Mouse (Mus musculus): Measurements from ENCODE around the gene Kcnk3.

The Kcnk3 gene

DNA sequence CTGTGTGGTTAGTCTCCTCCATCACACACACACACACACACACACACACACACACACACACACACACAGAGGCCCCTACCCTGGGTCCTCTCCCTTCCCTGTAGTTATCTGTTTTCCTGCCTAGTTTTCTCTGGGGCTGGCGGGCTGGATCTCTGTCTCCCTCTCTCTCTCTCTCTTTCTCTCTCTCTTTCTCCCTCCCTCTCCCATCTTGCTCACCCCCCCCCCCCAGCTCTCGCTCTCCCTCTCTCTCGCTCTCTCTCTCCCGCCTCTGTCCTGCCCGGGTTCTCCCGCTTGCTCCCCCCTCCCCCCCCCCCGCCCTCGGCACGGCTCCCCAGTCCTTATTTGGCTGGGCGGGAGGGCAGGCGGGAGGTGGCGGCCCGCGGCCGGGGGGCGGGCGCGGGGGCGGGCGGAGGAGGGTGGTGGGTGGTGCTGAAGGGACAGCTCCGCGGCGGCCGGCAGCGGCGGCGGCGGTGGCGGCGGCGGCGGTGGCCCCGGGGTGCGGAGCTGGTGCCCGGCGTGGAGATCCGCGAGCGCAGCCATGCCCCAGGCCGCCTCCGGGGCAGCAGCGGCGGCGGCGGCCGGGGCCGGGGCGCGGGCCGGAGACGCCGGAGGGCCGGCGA is at the start of gene Kcnk3:
Gene Kcnk3, plus strand, starts transcription at position 490 of the 620 bp plus-strand sequence.
- peak; percentile 52 for DNase-seq

- DNase-seq = peak; percentile 10
Observed at GRCm38 (mm10) chr5:30545698-30546097, 42.3 kb upstream of the Kcnk3 start, which contains the start of gene Cib4. Gene Cib4 (minus strand): TSS chr5:30545836.

- DNase-seq = no peak
Observed at GRCm38 (mm10) chr5:30548681-30549080, 39.3 kb upstream of the Kcnk3 start.

- DNase-seq = peak; percentile 6
Observed at GRCm38 (mm10) chr5:30550334-30551021, 37.5 kb upstream of the Kcnk3 start.

DNA sequence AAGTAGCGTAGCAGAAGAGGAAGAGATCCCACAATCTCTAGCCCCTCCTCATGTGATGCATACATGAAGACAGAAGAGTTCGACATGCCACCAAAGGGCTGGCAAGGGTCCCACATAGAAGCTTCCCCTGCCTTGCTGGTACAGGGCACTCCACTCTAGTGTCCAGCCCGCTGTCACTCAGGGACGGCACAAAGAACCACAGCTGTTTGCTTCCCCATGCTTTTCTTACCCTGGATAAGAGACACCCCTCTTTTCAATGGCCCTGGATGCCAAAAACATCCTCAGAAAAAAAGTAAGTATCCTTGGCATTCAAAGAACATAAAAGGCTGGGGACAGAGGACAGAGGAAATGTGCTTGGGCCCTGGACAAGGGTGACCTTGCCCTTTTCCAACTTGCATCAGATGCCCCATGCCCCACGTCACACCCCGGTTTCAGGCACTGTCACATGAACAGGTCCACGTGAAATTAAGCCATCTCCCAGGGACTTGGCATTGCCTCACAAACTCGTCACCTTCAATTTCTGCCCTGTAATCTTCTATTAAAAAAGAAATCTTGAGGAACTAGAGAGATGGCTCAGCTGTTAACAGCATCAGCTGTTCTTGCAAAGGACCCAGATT is 36.8 kb upstream of the Kcnk3 start:
- DNase-seq = no peak

DNA sequence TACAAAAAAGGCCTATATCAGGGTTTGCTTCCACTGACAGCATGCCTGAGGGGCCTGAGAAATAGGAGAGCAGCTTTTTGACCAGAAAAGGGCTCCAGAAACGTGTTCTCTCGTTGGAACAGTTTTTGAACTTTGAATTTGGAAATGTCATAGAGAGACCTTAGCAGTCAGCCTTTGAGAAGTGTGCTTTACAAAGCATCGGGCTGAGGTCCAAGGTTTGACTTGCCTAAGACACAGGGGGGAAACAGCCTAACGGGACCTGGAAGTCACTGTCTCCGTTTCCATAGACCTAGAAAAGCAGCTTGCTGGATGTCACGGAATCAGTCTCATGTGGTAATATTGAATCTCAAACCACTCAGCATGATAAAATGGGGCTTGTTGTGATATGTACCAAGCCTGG is 36.0 kb upstream of the Kcnk3 start:
- DNase-seq = no peak

DNA sequence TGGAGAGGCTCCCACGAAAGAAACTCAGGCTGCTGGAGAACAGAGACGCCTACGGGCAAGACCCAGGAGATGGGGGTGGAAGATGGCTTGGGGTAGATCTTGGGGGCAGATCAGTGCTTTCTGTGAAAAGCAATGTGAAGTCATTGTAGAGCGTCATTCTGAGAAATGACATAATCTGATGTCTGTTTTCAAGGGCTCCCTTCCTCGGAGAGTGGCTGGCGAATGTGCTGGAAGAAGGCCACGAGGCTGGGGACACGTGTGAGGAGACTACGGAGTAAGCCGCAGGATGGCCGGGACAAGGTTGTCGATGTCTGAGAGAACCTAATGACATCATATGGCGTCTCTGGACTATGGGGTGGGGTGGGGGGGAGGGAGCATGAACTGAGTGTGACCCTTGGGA is 34.0 kb upstream of the Kcnk3 start:
- DNase-seq = no peak

DNA sequence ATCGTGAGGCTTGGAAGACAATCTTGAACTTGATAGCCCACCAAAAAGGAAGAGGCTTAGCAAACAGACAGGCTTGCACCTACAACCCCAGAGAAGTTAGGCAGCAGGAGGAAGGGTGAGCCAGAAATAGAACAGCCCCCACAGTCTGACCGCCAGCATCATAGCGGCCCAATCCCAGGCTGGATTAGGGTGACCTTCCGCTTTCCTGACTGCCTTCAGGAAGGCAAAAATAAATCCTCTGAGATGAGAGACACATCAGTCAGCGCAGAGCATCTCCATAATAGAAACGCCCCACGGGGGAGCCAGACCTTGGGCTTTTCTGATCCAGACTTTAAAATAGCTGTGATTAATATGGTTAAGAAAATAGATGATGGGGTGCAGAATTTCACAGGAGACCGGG is 33.0 kb upstream of the Kcnk3 start:
- DNase-seq = no peak

DNA sequence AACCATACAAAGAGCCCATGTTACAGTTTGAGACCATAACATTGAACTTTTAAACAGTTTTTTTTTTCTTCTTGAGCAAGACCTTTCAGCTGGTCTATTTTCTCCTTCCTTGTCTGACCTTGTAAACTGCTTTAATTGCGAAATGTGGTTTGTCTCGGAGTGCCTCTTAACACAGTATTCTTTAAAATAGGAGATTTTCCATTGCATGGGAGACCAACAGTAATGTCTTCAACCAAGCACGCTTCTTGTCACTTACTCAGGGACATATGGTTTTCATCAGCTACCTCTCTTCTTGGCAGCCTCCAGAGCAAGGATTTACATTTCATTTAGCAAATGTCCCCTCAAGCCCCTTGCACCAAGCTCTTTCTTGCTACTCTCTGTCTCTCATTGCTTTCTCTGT is 31.7 kb upstream of the Kcnk3 start:
- DNase-seq = no peak

- DNase-seq = no peak
Observed at GRCm38 (mm10) chr5:30559421-30559820, 28.5 kb upstream of the Kcnk3 start.

GRCm38 (mm10) chr5:30559986-30560493 is 27.9 kb upstream of the Kcnk3 start:
- no peak for DNase-seq

- DNase-seq = no peak
Observed at GRCm38 (mm10) chr5:30568479-30568878, 19.5 kb upstream of the Kcnk3 start.

DNA sequence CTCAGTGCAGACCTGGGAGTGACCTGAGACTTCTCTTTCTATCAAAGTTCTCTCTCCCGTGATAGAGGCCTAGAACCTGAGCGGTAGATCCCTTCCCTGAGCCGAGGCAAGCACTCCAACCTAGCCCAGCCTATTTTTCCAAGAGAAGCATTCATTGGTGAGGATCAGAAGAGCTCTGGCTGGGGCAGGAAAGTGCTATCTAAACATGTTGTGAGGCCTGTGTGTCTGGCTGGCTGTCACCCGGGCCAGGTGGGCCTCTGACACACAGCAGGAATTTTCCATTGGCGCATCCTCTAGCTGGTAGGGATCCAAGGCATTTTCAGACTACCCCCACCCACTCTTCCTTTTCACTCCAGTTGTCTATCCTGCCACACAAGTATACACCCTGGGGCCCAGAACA is 16.1 kb upstream of the Kcnk3 start:
- no peak for DNase-seq

DNA sequence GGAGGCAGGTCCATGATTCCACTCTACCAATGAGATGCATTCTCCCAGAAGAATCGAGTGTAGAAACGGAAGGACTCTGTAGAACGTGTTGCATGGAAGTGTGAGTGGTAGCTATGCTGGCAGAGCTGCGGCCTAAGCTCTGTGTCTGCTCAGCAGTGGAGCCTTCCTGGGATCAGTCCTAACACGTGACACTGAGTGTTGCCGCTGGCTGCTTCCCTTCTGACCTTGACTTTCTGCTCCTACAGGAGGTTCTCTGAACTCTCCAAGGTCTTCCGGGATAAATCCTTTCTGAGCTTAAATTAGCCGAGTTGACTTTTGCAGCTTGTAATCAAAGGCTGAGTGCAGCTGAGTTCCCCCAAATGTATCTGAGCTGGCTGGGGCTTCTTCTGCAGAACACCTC is 13.6 kb upstream of the Kcnk3 start:
- DNase-seq = no peak

DNA sequence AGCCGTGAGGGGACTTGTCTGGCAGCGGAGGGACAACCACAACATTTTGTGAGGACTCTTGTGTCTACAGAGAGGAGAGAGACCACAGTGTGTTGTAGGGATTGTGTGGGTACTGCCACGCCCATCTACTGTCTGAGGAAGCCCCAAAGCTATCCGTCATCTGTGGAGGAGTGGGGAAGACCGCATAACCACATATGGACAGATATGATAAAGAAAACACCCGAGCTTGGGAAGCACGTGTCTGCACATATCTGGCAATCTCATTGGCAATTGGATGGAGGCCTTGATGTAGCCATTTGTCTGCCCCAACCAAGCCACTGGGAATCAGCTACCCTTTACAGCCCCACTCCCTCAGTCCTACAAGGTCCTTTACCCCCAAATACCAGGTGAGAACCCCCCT is 11.7 kb upstream of the Kcnk3 start:
- no peak for DNase-seq

DNA sequence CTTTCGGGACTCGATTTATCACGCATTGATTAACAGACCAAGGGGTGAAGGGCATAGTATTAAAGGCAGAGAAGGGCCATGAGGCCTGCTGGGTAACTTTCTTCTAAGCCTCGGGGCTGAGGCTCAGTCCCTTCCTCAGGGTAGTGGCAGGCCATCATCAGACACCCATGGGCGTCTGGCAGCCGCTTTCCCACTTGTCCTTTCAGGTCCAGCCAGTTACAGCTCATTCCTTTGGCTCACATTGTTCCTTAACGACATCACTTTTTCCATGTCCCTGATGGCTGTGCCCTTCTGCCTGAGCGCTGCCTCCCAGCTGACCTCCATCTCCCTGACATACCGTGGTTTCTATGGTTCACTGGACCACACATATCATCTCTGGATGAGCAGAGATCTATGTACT is 10.7 kb upstream of the Kcnk3 start:
- no peak for DNase-seq

- no peak for DNase-seq
Observed at GRCm38 (mm10) chr5:30577654-30578310, 10.2 kb upstream of the Kcnk3 start.

DNA sequence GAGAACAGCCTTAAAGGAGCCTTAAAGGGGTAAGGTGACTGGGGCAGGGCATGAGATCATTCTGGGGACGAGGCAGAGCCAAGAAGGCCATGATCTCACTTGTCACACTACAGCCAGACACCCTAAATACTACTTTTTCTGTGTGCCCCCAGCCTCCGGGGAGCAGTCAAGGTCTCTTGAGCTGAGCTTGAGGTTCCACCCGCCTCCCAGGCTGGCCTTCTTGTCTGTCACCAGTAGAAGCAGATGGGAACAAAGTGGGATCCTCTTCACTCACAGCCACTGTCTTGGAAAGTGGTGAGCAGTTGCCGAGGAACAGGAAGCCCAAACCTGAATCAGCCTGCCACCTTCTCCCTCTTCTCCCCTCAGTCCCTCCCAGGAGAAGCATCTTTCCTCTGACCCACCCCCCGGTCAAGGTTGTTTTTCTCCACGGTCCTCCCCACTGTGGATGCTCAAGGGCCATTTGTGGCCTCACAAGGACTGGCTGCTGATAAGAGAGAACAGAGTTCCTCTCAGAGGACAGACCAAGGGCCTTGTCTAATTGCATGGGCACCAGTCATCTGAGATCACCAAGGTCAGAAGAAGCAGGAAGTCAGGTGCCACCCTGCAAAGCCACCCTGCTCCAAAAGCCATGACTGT is 9.4 kb upstream of the Kcnk3 start:
- DNase-seq = no peak

DNA sequence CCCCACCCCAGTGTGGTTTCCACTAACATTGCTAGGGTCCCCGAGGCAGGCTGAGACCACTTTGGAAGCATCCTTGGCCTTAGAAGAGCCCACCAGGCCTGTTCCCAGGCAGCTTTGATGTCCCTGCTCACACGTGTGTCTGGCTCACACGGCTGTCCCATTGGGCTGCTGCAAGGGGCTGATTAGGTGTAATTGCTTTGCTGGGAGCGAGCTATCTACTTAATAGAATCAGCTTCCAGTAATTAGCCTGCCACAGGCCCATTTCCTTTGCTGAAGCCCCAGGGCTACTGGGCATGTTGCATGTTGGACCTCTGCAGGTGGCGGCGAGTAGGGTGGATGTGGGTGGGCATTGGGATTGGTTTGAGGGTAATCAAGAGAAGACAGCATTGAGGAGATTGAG is 7.2 kb upstream of the Kcnk3 start:
- no peak for DNase-seq

DNA sequence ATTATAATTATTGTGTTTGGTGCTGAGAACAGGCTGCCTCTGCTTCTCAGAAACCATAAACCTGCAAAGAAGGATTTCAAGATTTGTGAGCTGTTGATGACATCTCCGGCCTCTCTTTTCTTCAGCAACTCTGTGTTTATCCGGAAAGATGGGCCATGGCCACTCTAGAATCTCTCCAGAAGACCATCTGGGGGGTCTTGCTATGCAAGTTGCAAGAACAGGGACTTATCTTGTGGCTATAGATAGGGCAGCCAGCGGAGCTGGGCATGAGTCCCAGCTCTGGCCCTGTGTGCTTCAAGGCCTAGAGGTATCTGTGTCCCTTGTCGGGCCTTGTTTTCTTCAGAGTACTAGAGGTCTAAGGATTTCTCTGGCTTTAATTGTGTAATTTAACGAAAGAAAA is 6.0 kb upstream of the Kcnk3 start:
- no peak for DNase-seq

DNA sequence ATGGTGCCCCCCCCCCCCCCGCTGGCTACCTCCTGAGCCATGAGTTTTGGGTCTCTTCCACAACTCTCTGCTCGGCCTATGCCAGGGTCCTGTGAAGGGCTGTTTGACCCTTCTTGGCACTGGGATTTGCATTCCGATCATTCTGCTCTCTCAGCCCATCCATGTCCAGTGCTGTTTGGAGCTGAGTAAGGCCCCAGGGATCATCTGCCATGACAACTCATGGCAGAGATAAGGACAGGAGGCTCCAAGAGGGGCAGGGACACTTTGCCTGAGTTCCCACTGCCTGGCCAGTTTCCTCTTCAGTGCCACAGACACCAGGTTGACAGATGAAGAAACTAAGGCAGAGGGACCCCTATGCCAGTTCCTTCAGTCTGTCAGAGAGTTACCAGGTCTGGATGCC is 1.4 kb upstream of the Kcnk3 start:
- no peak for DNase-seq

DNA sequence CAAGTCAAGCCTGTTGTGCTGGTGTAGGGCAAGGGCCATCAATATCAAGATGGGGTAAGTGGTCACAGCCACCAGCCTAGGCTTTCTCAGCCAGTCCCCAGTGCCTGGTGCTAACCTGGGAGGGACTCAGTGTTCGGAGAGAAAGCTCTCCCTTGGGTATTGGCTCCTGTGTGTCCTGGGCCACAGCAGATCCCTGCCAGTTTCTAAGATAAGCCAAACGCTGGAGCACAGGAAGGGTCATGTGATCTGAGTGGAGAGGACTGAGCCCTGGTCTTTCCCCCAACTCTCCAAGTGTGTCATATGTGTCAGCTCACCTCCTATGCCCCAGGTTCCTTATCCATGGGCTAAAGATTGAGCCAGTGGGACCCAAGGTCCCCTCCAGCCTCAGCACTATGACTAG is 869 bp upstream of the Kcnk3 start:
- DNase-seq = no peak

DNA sequence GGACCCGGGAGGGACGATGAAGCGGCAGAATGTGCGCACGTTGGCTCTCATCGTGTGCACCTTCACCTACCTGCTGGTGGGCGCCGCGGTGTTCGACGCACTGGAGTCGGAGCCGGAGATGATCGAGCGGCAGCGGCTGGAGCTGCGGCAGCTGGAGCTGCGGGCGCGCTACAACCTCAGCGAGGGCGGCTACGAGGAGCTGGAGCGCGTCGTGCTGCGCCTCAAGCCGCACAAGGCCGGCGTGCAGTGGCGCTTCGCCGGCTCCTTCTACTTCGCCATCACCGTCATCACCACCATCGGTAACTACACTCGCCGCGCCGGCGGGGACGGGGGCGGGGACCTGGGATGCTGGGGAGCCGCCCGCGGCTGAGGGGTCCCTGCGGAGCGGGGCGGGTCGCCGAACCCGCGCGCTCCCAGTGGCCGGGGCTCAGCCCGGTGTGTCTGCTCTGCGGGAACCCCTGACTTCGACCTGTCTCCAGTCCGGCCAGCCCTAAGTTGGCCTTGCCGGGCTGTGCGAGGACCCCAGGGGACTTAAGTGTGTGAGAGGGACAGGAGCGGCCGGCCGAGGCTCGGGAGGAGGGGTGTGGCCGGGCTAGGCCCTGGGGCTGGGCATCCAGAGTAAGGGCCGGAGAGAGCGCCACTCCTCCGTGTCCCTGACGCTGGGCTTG is 465 bp downstream of the Kcnk3 start:
- no peak for DNase-seq
